Mouse (Mus musculus): Measurements from ENCODE around the gene Atl2.

DNA sequence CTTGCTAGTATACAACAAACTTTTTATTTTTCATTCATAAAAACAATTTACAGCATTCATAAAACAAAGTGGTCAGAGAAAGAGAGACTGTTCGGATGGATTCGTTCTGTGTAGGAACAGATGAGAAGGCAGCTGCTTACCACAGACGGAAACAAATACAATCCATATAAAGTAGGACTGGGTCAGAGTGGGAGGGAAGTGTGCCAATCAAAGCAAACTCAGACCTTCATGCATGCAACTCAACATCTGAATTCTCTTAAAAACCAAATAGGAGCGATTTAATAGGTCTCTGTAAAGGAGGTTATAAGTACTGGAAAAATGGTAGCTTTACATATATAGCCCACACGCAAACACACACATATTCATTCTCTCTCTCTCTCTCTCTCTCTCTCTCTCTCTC lies 47.5 kb downstream of the Atl2 start:
- TF ChIP-seq CTCF (IDR thresholded peaks at IDR 0.05; ENCODE audit: borderline replicate concordance, control insufficient read depth, extremely low read depth, insufficient read depth, low read length, poor library complexity) (no peak), POLR2A (IDR thresholded peaks at IDR 0.05; ENCODE audit: control insufficient read depth, extremely low read depth, insufficient read depth, low read length, poor library complexity) (no peak)
